Mouse (Mus musculus) cerebellum, adult 9-11 months (tissue): ENCODE data around the gene Tmprss3.

Source experiments
- DNase-seq: peaks from one replicate; pipeline ENCODE4 v3.0.0; 2022

Tmprss3 gene

GRCm38 (mm10) chr17:31134913-31135312, 63.9 kb downstream of the Tmprss3 start:
- no peak for DNase-seq

- DNase-seq: no peak
These were observed 65.0 kb downstream of the Tmprss3 start for GRCm38 (mm10) chr17:31133776-31134175.

- peak; percentile 96 for DNase-seq
These were observed 67.4 kb downstream of the Tmprss3 start for GRCm38 (mm10) chr17:31131269-31131821.

- DNase-seq: no peak
These were observed 69.3 kb downstream of the Tmprss3 start, which contains the start of gene Tff3 for GRCm38 (mm10) chr17:31129452-31129851. Gene Tff3, minus strand, starts transcription at chr17:31129646.
